Mouse (Mus musculus): ENCODE results near the gene Hspd1. TPM values are rescaled to one million over a fixed set of nuclear protein-coding genes. Genes with fewer than 3 reads are reported as not detected.
"Not testable (repeated sequence)": the region's sequence is repeated elsewhere in the genome, so short reads cannot be mapped to it uniquely, and the experiment has no call there.

Hspd1 gene
- total RNA-seq (2021), result 100 to 1,000 TPM; 175 to 176 TPM
- long read RNA-seq, experiment 1, transcript Hspd1-201 (12 exons, 2,423 nt), result major isoform, 154 of 262 reads
- long read RNA-seq, experiment 1, partial matches to known transcripts, result 25 of 262 reads
- long read RNA-seq, experiment 1, other reads (novel, unspliced or antisense), result 83 of 262 reads
- long read RNA-seq, experiment 2, transcript Hspd1-201 (12 exons, 2,423 nt), result major isoform, 192 of 305 reads
- long read RNA-seq, experiment 2, partial matches to known transcripts, result 26 of 305 reads
- long read RNA-seq, experiment 2, other reads (novel, unspliced or antisense), result 87 of 305 reads

GRCm38 (mm10) chr1:55087932-55088610, at the start of gene Hspd1, which contains the start of gene Hspe1:
Hspd1 (minus strand) TSS chr1:55088243.
Hspe1 (plus strand) TSS chr1:55088132.
- intact Hi-C loops (cut with DNase I; ENCODE audit: low total_unique reads), result no loop called here
- peak; percentile 99 for DNase-seq

- no peak for DNase-seq
- intact Hi-C loops (cut with DNase I; ENCODE audit: low total_unique reads), result no loop called here
These were observed 47.8 kb upstream of the Hspd1 start for GRCm38 (mm10) chr1:55135846-55136245.

- intact Hi-C loops (cut with DNase I; ENCODE audit: low total_unique reads), result no loop called here
- no peak for DNase-seq
These were observed 46.3 kb upstream of the Hspd1 start for GRCm38 (mm10) chr1:55134301-55134700.

- DNase-seq, result no peak
- intact Hi-C loops (cut with DNase I; ENCODE audit: low total_unique reads), result no loop called here
These were observed 45.1 kb upstream of the Hspd1 start for GRCm38 (mm10) chr1:55133173-55133572.

GRCm38 (mm10) chr1:55132308-55132707, 44.3 kb upstream of the Hspd1 start:
- DNase-seq, result no peak
- intact Hi-C loops (cut with DNase I; ENCODE audit: low total_unique reads), result no loop called here

GRCm38 (mm10) chr1:55131424-55132014, 43.5 kb upstream of the Hspd1 start:
- intact Hi-C loops (cut with DNase I; ENCODE audit: low total_unique reads), result no loop called here
- DNase-seq, result no peak

GRCm38 (mm10) chr1:55130943-55131401, 42.9 kb upstream of the Hspd1 start, which contains the start of gene Mob4:
Mob4 (plus strand) TSS chr1:55131231.
- peak; percentile 96 for DNase-seq
- intact Hi-C loops (cut with DNase I; ENCODE audit: low total_unique reads), result no loop called here

- intact Hi-C loops (cut with DNase I; ENCODE audit: low total_unique reads), result no loop called here
- DNase-seq, result no peak
These were observed 42.3 kb upstream of the Hspd1 start for GRCm38 (mm10) chr1:55130190-55130916.

GRCm38 (mm10) chr1:55129716-55130115, 41.7 kb upstream of the Hspd1 start:
- intact Hi-C loops (cut with DNase I; ENCODE audit: low total_unique reads), result loop anchor here (5.0 kb wide), 1 partner anchor 37 kb away; no protein-coding TSS in a partner anchor
- no peak for DNase-seq

- DNase-seq; intact Hi-C loops (cut with DNase I; ENCODE audit: low total_unique reads): not testable (repeated sequence)
These were observed 36.1 kb upstream of the Hspd1 start for GRCm38 (mm10) chr1:55124136-55124535.

- no peak for DNase-seq
- intact Hi-C loops (cut with DNase I; ENCODE audit: low total_unique reads), result no loop called here
These were observed 35.5 kb upstream of the Hspd1 start for GRCm38 (mm10) chr1:55123561-55123960.

- intact Hi-C loops (cut with DNase I; ENCODE audit: low total_unique reads), result no loop called here
- no peak for DNase-seq
These were observed 35.0 kb upstream of the Hspd1 start for GRCm38 (mm10) chr1:55123046-55123445.

GRCm38 (mm10) chr1:55109066-55109766, 21.2 kb upstream of the Hspd1 start:
- intact Hi-C loops (cut with DNase I; ENCODE audit: low total_unique reads), result no loop called here
- no peak for DNase-seq

GRCm38 (mm10) chr1:55108473-55108872, 20.4 kb upstream of the Hspd1 start:
- intact Hi-C loops (cut with DNase I; ENCODE audit: low total_unique reads), result no loop called here
- DNase-seq, result no peak

GRCm38 (mm10) chr1:55107644-55108043, 19.6 kb upstream of the Hspd1 start:
- intact Hi-C loops (cut with DNase I; ENCODE audit: low total_unique reads), result no loop called here
- DNase-seq, result no peak

GRCm38 (mm10) chr1:55106919-55107585, 19.0 kb upstream of the Hspd1 start:
- DNase-seq, result no peak
- intact Hi-C loops (cut with DNase I; ENCODE audit: low total_unique reads), result no loop called here

GRCm38 (mm10) chr1:55092469-55092868, 4.4 kb upstream of the Hspd1 start:
- DNase-seq, result no peak
- intact Hi-C loops (cut with DNase I; ENCODE audit: low total_unique reads), result loop anchor here (5.0 kb wide), 2 partner anchors 35 to 290 kb away; no protein-coding TSS in a partner anchor

GRCm38 (mm10) chr1:55092056-55092455, 4.0 kb upstream of the Hspd1 start:
- DNase-seq, result no peak
- intact Hi-C loops (cut with DNase I; ENCODE audit: low total_unique reads), result loop anchor here (5.0 kb wide), 2 partner anchors 35 to 290 kb away; no protein-coding TSS in a partner anchor
